Comparison of ENCODE assay signal across 17 mouse cellular contexts in the genomic region with DNA sequence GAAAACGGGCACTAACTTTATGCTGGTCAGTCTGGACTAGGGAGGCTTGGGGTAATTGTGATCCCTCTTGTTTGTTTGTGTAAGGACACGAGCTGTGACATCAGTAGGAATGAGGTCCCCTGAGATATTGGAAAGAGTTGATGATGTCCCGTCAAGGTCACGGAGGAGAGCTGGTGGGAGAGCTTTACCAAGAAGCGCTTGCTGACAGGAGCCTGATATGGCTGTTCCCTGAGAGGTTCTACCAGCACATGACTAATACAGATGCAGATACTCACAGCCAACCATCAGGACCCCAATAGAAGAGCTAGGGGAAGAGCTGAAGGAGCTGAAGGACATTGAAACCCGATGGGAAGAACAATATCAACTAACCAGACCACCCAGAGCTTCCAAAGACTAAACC.
A peak's percentile ranks its signal among the peaks of the same experiment; 100 is the strongest.
DNase-seq lines count a peak whose midpoint lies in the region; ATAC-seq and TF ChIP-seq lines count a peak whose summit lies in the region.
"Had no signal": no experiment of that assay in that cellular context is flagged by ENCODE, and none has a peak within 500 bp of the region (broad histone marks: within the 10 kb centered on the region; RNA-seq: fewer than 3 reads in every experiment).

No protein-coding gene starts in this region.

- H3K4me2 ChIP-seq in heart, embryonic 14.5 days (ENCODE audit: low read length) = peak overlapping the region; percentile 56
- H3K4me2 ChIP-seq: forebrain, embryonic 13.5 days; hindbrain, embryonic 13.5 days had no signal

- no peaks in the 10 kb centered on the region for H3K9me3 ChIP-seq in heart, embryonic 14.5 days (ENCODE audit: control insufficient read depth, low read length)
- H3K9me3 ChIP-seq: embryonic facial prominence, embryonic 10.5 days; forebrain, embryonic 13.5 days; hindbrain, embryonic 13.5 days had no signal

- no peak overlapping the region for H3K9ac ChIP-seq in heart, adult 2 months (ENCODE audit: low read depth, low read length)
- peak overlapping the region; percentile 61 for H3K9ac ChIP-seq in heart, embryonic 14.5 days (ENCODE audit: low read length)
- H3K9ac ChIP-seq: forebrain, embryonic 13.5 days; forebrain, postnatal 0 days; hindbrain, embryonic 13.5 days had no signal

- TF ChIP-seq CTCF in heart, adult 2 months (IDR thresholded peaks at IDR 0.05) = no peak
- no peak for TF ChIP-seq CTCF in Patski (IDR thresholded peaks at IDR 0.05)

- 39% methylated on average over 6 of the region's 6 CpGs for WGBS in heart, adult 2 months
- 24% methylated on average over 6 of the region's 6 CpGs for WGBS in heart, embryonic 14.5 days

- H3K4me3 ChIP-seq in heart, adult 2 months = no peak overlapping the region
- H3K4me3 ChIP-seq in heart, embryonic 14.5 days (ENCODE audit: control insufficient read depth in 1 of 2, insufficient read depth in 1 of 2, low read depth in 1 of 2, low read length in 2 of 2) = peak overlapping the region; percentile 8 to 9; a peak in 2 of 4 replicates
- H3K4me3 ChIP-seq: embryonic facial prominence, embryonic 10.5 days; forebrain, embryonic 13.5 days; hindbrain, embryonic 13.5 days had no signal

- TF ChIP-seq EP300 in heart, adult 2 months (IDR thresholded peaks at IDR 0.05; ENCODE audit: insufficient read depth, low read depth, low read length) = no peak

- CTCF ChIA-PET in Patski (lab: Charles Lee) = interaction anchor here (1.3 kb wide), 1 partner anchor 11 kb away, joined by 3 read pairs; no protein-coding TSS in a partner anchor

- H3K4me1 ChIP-seq in heart, adult 2 months (ENCODE audit: control insufficient read depth, insufficient read depth, low read length) = no peaks in the 10 kb centered on the region
- peaks cover 18 to 35% of the 10 kb centered on the region in 2 experiments; a peak in 3 of 4 replicates for H3K4me1 ChIP-seq in heart, embryonic 14.5 days (ENCODE audit: control insufficient read depth in 2 of 2, insufficient read depth in 2 of 2, low read length in 2 of 2)

- intact Hi-C loops in heart, adult 2 months (cut with DNase I) = no loop called here
- intact Hi-C loops in heart, postnatal 10 days (cut with DNase I) = loop anchor here (5.0 kb wide), 1 partner anchor 61 kb away; no protein-coding TSS in a partner anchor
- intact Hi-C loops in left cerebral cortex, postnatal 25 days (cut with DNase I) = no loop called here

- ATAC-seq in Patski = peak; percentile 13
- peak; percentile 49; the same call in 1 of the 2 replicates for ATAC-seq in heart, embryonic 14.5 days (ENCODE audit: insufficient number of reproducible peaks, insufficient read depth, low FRiP score, low read depth)
- ATAC-seq: forebrain, embryonic 13.5 days; forebrain, postnatal 0 days; hindbrain, postnatal 0 days had no signal

- no peaks in the 10 kb centered on the region for H3K27me3 ChIP-seq in heart, adult 2 months (ENCODE audit: control insufficient read depth, insufficient read depth, low read length)
- H3K27me3 ChIP-seq in Patski = no peaks in the 10 kb centered on the region
- no peaks in the 10 kb centered on the region for H3K27me3 ChIP-seq in heart, embryonic 14.5 days (ENCODE audit: control insufficient read depth, insufficient read depth, low read length)
- H3K27me3 ChIP-seq: CH12.LX; forebrain, embryonic 13.5 days; hindbrain, embryonic 13.5 days had no signal

- DNase-seq in heart, adult 2 months = no peak
- DNase-seq in heart, adult 8-10 months (ENCODE audit: low spot score) = no peak
- DNase-seq in Patski (ENCODE audit: low read depth, low spot score) = no peak
- DNase-seq in heart, postnatal 10 days = peak; percentile 23 to 42
- DNase-seq in neural tube, embryonic 10.5 days (ENCODE audit: extremely low spot score, low spot score) = no peak
- no peak for DNase-seq in left cerebral cortex, postnatal 25 days (ENCODE audit: low spot score in 2 of 2)
- DNase-seq: cerebellum, adult 18-20 months; cerebellum, adult 9-11 months; forebrain, postnatal 0 days; gastrocnemius, postnatal 36 days; kidney, adult 11 months had no signal

- TF ChIP-seq POLR2A in heart, adult 2 months (IDR thresholded peaks at IDR 0.05; ENCODE audit: insufficient read depth, low read depth, low read length) = no peak

- no peaks in the 10 kb centered on the region for H3K79me2 ChIP-seq in heart, adult 2 months (replicated peaks; ENCODE audit: control insufficient read depth, insufficient read depth, low read length)

- H3K27ac ChIP-seq in heart, adult 2 months = peak overlapping the region; percentile 81
- H3K27ac ChIP-seq in heart, embryonic 14.5 days (replicated peaks in 1 of 2; ENCODE audit: control insufficient read depth in 1 of 2, insufficient read depth in 1 of 2, low read depth in 2 of 2, low read length in 2 of 2) = peak overlapping the region; percentile 94 to 99
- H3K27ac ChIP-seq: embryonic facial prominence, embryonic 10.5 days; forebrain, embryonic 13.5 days; hindbrain, embryonic 13.5 days; hindbrain, postnatal 0 days had no signal

- no peaks in the 10 kb centered on the region for H3K36me3 ChIP-seq in heart, adult 2 months (ENCODE audit: control insufficient read depth, insufficient read depth, low read length)
- H3K36me3 ChIP-seq in heart, embryonic 14.5 days (ENCODE audit: control insufficient read depth, insufficient read depth, low read length) = no peaks in the 10 kb centered on the region
- H3K36me3 ChIP-seq: embryonic facial prominence, embryonic 10.5 days; hindbrain, embryonic 13.5 days had no signal

- POLR2A ChIA-PET in Patski (lab: Charles Lee) = interaction anchor here (0.7 kb wide), 1 partner anchor 21 kb away, joined by 3 read pairs; no protein-coding TSS in a partner anchor

- in situ Hi-C loops in Patski (cut with MboI; ENCODE audit: low pct_unique_long_range_greater_than_20kb) = no loop called here

Comparison
In these comparisons a context has a peak if more than half of its experiments do, and no peak if none do; other contexts are left out.
1. DNase-seq: peak in heart, postnatal 10 days (2 of 2); none in heart, adult 2 months (0 of 2), heart, adult 8-10 months (single experiment), Patski (single experiment), neural tube, embryonic 10.5 days (single experiment) and left cerebral cortex, postnatal 25 days (0 of 2).